Mouse (Mus musculus): ENCODE results near the gene Gm3298. TPM values are rescaled to one million over a fixed set of nuclear protein-coding genes. Genes with fewer than 3 reads are reported as not detected.
"Not testable (repeated sequence)": the region's sequence is repeated elsewhere in the genome, so short reads cannot be mapped to it uniquely, and the experiment has no call there.

The Gm3298 gene
- not detected in 2 replicates for total RNA-seq (2014; rRNA removed; ENCODE audit: low replicate concordance)
- polyA plus RNA-seq (2015; fragmentation: Nextera tagmentation; extraction: Ambion mirVana) = not detected in 2 replicates

DNA sequence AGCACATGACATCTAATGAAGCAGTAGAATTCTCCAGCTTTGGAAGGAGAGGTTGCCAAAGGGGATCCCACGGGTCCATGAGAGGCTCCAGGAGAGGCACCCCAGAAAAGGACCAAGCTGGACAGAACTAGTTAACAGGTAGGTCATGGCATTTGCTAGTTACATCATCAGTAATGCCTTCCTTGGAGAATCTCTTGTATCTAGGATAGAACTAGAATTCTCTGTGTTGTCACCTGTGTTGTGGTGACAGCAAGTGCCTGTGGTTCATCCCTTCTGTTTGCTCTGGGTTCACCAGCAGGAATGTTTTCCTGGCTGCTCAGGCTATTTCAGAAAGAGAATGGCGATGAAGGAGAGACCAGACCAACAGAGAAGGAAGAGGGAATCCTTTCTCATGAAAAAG lies at the start of gene Gm3298:
Gm3298 (plus strand) TSS at position 301 of the 400 bp plus-strand sequence.
- H3K27ac ChIP-seq (ENCODE audit: low read depth); H3K4me1 ChIP-seq (ENCODE audit: control insufficient read depth, insufficient read depth); H3K4me2 ChIP-seq (ENCODE audit: low read depth, low read length); DNase-seq (ENCODE audit: low spot score); H3K9me3 ChIP-seq (replicated peaks; ENCODE audit: control insufficient read depth, low read length); H3K27me3 ChIP-seq (ENCODE audit: control insufficient read depth, insufficient read depth, low read length); H3K4me3 ChIP-seq (ENCODE audit: low read depth, low read length); ATAC-seq (ENCODE audit: insufficient read depth, low read depth); H3K36me3 ChIP-seq (replicated peaks; ENCODE audit: control insufficient read depth, insufficient read depth, low read length); H3K9ac ChIP-seq (replicated peaks; ENCODE audit: low read depth, low read length): not testable (repeated sequence)
- WGBS = no CpG with 5 or more reads among the region's 2 CpGs

- not testable (repeated sequence) for DNase-seq (ENCODE audit: low spot score); H3K9me3 ChIP-seq (replicated peaks; ENCODE audit: control insufficient read depth, low read length); H3K4me2 ChIP-seq (ENCODE audit: low read depth, low read length); H3K27me3 ChIP-seq (ENCODE audit: control insufficient read depth, insufficient read depth, low read length); H3K4me1 ChIP-seq (ENCODE audit: control insufficient read depth, insufficient read depth); H3K27ac ChIP-seq (ENCODE audit: low read depth); H3K36me3 ChIP-seq (replicated peaks; ENCODE audit: control insufficient read depth, insufficient read depth, low read length); H3K4me3 ChIP-seq (ENCODE audit: low read depth, low read length); H3K9ac ChIP-seq (replicated peaks; ENCODE audit: low read depth, low read length); ATAC-seq (ENCODE audit: insufficient read depth, low read depth)
These were observed 32.1 kb upstream of the Gm3298 start, which contains the start of gene Gm8297 for GRCm38 (mm10) chr14:4983635-4984034. TSS of gene Gm8297 (plus strand) at chr14:4983935.

DNA sequence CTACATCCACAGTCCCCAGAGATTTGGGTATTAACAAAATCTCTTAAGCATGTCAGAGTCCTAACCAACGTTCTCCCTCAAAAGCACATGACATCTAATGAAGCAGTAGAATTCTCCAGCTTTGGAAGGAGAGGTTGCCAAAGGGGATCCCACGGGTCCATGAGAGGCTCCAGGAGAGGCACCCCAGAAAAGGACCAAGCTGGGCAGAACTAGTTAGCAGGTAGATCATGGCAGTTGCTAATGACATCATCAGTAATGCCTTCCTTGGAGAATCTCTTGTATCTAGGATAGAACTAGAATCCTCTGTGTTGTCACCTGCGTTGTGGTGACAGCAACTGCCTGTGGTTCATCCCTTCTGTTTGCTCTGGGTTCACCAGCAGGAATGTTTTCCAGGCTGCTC lies 34.6 kb downstream of the Gm3298 start, which contains the start of gene 4930555G01Rik:
4930555G01Rik (plus strand) TSS at position 301 of the 400 bp plus-strand sequence.
- H3K4me3 ChIP-seq (ENCODE audit: low read depth, low read length); ATAC-seq (ENCODE audit: insufficient read depth, low read depth); H3K27ac ChIP-seq (ENCODE audit: low read depth); H3K4me1 ChIP-seq (ENCODE audit: control insufficient read depth, insufficient read depth); H3K4me2 ChIP-seq (ENCODE audit: low read depth, low read length); DNase-seq (ENCODE audit: low spot score); H3K27me3 ChIP-seq (ENCODE audit: control insufficient read depth, insufficient read depth, low read length); H3K9ac ChIP-seq (replicated peaks; ENCODE audit: low read depth, low read length); H3K9me3 ChIP-seq (replicated peaks; ENCODE audit: control insufficient read depth, low read length); H3K36me3 ChIP-seq (replicated peaks; ENCODE audit: control insufficient read depth, insufficient read depth, low read length): not testable (repeated sequence)
- no CpG with 5 or more reads among the region's 3 CpGs for WGBS

Other genes starting within 250 kb of the Gm3298 start
- gene Gm9602, start 239.6 kb upstream of the Gm3298 start, total RNA-seq (2014; rRNA removed; ENCODE audit: low replicate concordance) = not detected in 2 replicates
- not detected in 2 replicates for gene Gm9602, start 239.6 kb upstream of the Gm3298 start, polyA plus RNA-seq (2015; fragmentation: Nextera tagmentation; extraction: Ambion mirVana)
- not detected in 2 replicates for gene Gm3269, start 177.8 kb upstream of the Gm3298 start, total RNA-seq (2014; rRNA removed; ENCODE audit: low replicate concordance)
- gene Gm3269, start 177.8 kb upstream of the Gm3298 start, polyA plus RNA-seq (2015; fragmentation: Nextera tagmentation; extraction: Ambion mirVana) = not detected in 2 replicates
- 1.6 TPM in 1 of 2 replicates, not detected in the other for gene Gm3264, start 160.3 kb upstream of the Gm3298 start, total RNA-seq (2014; rRNA removed; ENCODE audit: low replicate concordance)
- gene Gm3264, start 160.3 kb upstream of the Gm3298 start, polyA plus RNA-seq (2015; fragmentation: Nextera tagmentation; extraction: Ambion mirVana) = 0.38 and 1.1 TPM in 2 replicates
- gene Gm3278, start 123.5 kb upstream of the Gm3298 start, total RNA-seq (2014; rRNA removed; ENCODE audit: low replicate concordance) = not detected in 2 replicates
- not detected in 2 replicates for gene Gm3278, start 123.5 kb upstream of the Gm3298 start, polyA plus RNA-seq (2015; fragmentation: Nextera tagmentation; extraction: Ambion mirVana)
- not detected in 2 replicates for gene Gm8297, start 32.0 kb upstream of the Gm3298 start, total RNA-seq (2014; rRNA removed; ENCODE audit: low replicate concordance)
- gene Gm8297, start 32.0 kb upstream of the Gm3298 start, polyA plus RNA-seq (2015; fragmentation: Nextera tagmentation; extraction: Ambion mirVana) = not detected in 2 replicates
- gene 4930555G01Rik, start 34.7 kb downstream of the Gm3298 start, total RNA-seq (2014; rRNA removed; ENCODE audit: low replicate concordance) = not detected in 2 replicates
- not detected in 2 replicates for gene 4930555G01Rik, start 34.7 kb downstream of the Gm3298 start, polyA plus RNA-seq (2015; fragmentation: Nextera tagmentation; extraction: Ambion mirVana)
- 1.3 TPM in 1 of 2 replicates, not detected in the other for gene Gm8281, start 55.1 kb downstream of the Gm3298 start, total RNA-seq (2014; rRNA removed; ENCODE audit: low replicate concordance)
- 0.44 and 0.73 TPM in 2 replicates for gene Gm8281, start 55.1 kb downstream of the Gm3298 start, polyA plus RNA-seq (2015; fragmentation: Nextera tagmentation; extraction: Ambion mirVana)
- not detected in 2 replicates for gene Gm8279, start 115.6 kb downstream of the Gm3298 start, total RNA-seq (2014; rRNA removed; ENCODE audit: low replicate concordance)
- gene Gm8279, start 115.6 kb downstream of the Gm3298 start, polyA plus RNA-seq (2015; fragmentation: Nextera tagmentation; extraction: Ambion mirVana) = not detected in 2 replicates
- gene Gm3317, start 148.6 kb downstream of the Gm3298 start, total RNA-seq (2014; rRNA removed; ENCODE audit: low replicate concordance) = not detected in 2 replicates
- 0.33 TPM in 1 of 2 replicates, not detected in the other for gene Gm3317, start 148.6 kb downstream of the Gm3298 start, polyA plus RNA-seq (2015; fragmentation: Nextera tagmentation; extraction: Ambion mirVana)
- not detected in 2 replicates for gene Gm8271, start 169.9 kb downstream of the Gm3298 start, total RNA-seq (2014; rRNA removed; ENCODE audit: low replicate concordance)
- not detected in 2 replicates for gene Gm8271, start 169.9 kb downstream of the Gm3298 start, polyA plus RNA-seq (2015; fragmentation: Nextera tagmentation; extraction: Ambion mirVana)
- not detected in 2 replicates for gene Gm3526, start 244.7 kb downstream of the Gm3298 start, total RNA-seq (2014; rRNA removed; ENCODE audit: low replicate concordance)
- not detected in 2 replicates for gene Gm3526, start 244.7 kb downstream of the Gm3298 start, polyA plus RNA-seq (2015; fragmentation: Nextera tagmentation; extraction: Ambion mirVana)